Mouse (Mus musculus): ENCODE results near the gene Cdca5. TPM values are rescaled to one million over a fixed set of nuclear protein-coding genes. Genes with fewer than 3 reads are reported as not detected.

Cdca5 gene
- polyA plus RNA-seq, 2 experiments: 23.1 to 30.9 TPM

DNA sequence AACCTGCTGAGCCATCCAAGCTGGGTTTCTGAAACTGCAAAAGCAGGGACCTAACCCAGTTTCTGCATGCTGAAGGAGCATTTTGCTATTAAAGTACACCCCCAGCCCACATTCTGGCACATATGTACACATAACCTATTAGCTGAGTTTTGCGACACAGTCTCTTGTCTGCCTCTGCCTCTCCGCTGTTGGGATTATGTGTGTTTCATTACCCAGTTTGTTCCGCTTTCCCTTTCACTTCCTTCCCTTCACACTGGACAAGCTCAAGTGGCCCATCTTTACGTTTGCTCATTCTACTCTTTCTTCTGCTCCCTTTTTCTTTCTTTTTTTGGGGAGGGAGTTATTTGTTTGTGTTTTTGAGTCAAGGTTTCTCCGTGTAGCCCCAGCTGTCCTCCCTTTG is 10.9 kb upstream of the Cdca5 start:
- TF ChIP-seq CTCF (IDR thresholded peaks at IDR 0.05; ENCODE audit: low read depth): no peak
- no peak for TF ChIP-seq EP300 (IDR thresholded peaks at IDR 0.05; ENCODE audit: low read depth)
- DNase-seq (ENCODE audit: low read depth in 3 of 3, low spot score in 3 of 3) (no peak), ATAC-seq (ENCODE audit: insufficient read depth) (no peak)
- WGBS (ENCODE audit: insufficient replicate concordance): 78% methylated on average over 5 of the region's 5 CpGs
- Histone ChIP-seq H3K9me3 (ENCODE audit: control insufficient read depth, low read length) (no peaks in the 10 kb centered on the region), H3K4me2 (ENCODE audit: low read depth) (no peak overlapping the region), H3K4me3 (ENCODE audit: insufficient read depth in 1 of 2, low read depth in 2 of 2, low read length in 2 of 2) (no peak overlapping the region), H3K27me3 (ENCODE audit: control insufficient read depth, insufficient read depth, low read length) (no peaks in the 10 kb centered on the region), H3K27ac (no peak overlapping the region), H3K36me3 (replicated peaks; ENCODE audit: control insufficient read depth, insufficient read depth, low read depth) (0 out of 2 replicates have a peak, but pooled peaks cover 2% of the 10 kb centered on the region), H3K9ac (replicated peaks) (no peak overlapping the region), H3K4me1 (replicated peaks; ENCODE audit: control insufficient read depth in 2 of 2, insufficient read depth in 2 of 2, low read length in 1 of 2) (peaks cover 0 to 8% of the 10 kb centered on the region in 2 experiments; a peak in 3 of 4 replicates)

DNA sequence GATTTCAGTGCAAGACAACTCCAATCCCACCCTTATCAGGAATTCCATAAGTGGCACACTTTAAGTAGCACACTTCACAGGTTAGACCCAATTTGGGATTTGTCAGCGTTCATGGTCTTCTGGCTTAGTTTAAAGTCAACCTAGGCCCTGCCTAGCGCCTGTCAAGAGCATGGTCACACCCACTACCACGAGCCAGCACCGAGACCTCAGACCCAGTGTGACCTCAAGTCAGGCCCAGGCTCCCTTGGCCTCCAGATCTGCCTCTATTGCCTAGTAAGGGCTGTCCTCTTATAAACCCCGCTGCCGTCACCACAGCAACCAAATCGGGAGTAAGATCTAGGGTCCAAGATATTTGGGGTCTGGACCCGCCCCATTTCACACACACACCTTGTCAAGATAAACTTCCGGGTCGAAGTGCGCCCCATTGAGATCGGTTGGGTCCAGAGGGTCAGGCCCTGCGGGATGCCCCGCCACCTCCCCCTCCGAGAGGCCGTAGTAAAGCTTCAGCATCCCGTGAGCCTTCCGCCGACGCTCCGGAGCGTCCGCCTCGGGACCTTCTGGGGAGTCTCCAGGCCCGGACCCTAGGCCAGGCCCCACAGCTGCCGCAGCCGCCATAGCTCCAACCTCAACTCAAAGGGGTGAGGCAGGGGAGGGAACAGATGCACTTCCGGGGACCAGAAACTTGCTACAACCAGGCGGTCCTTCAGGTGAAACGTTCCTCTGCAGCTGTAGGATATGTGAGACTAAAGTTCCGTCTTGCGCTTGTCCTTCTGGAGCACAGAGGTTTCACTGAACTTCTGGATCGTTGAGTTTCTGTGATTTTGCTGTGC is 8.0 kb upstream of the Cdca5 start, which contains the start of gene Vps51:
Vps51 (minus strand) TSS at position 668 of the 830 bp plus-strand sequence.
- H3K4me2 ChIP-seq (ENCODE audit: low read depth): peak within 1 kb of the TSS; percentile 79
- no peaks in the 10 kb centered on the region; the same call in none of the 2 replicates for H3K36me3 ChIP-seq (replicated peaks; ENCODE audit: control insufficient read depth, insufficient read depth, low read depth)
- H3K9me3 ChIP-seq (ENCODE audit: control insufficient read depth, low read length): no peaks in the 10 kb centered on the region
- TF ChIP-seq EP300 (IDR thresholded peaks at IDR 0.05; ENCODE audit: low read depth) (no peak; the same call in 1 of the 2 replicates), CTCF (IDR thresholded peaks at IDR 0.05; ENCODE audit: low read depth) (no peak)
- H3K4me3 ChIP-seq (ENCODE audit: insufficient read depth in 1 of 2, low read depth in 2 of 2, low read length in 2 of 2): peak within 1 kb of the TSS; percentile 73 to 75
- DNase-seq (ENCODE audit: low read depth in 3 of 3, low spot score in 3 of 3) (peak; percentile 81 to 85 (median 85)), ATAC-seq (ENCODE audit: insufficient read depth) (peak; percentile 85)
- H3K27ac ChIP-seq: peak within 1 kb of the TSS; percentile 10
- peaks cover 0 to 8% of the 10 kb centered on the region in 2 experiments; a peak in 3 of 4 replicates for H3K4me1 ChIP-seq (replicated peaks; ENCODE audit: control insufficient read depth in 2 of 2, insufficient read depth in 2 of 2, low read length in 1 of 2)
- no peaks in the 10 kb centered on the region for H3K27me3 ChIP-seq (ENCODE audit: control insufficient read depth, insufficient read depth, low read length)
- H3K9ac ChIP-seq (replicated peaks): peak within 1 kb of the TSS; percentile 55
- under 1% methylated on average over 33 of the region's 33 CpGs for WGBS (ENCODE audit: insufficient replicate concordance)

DNA sequence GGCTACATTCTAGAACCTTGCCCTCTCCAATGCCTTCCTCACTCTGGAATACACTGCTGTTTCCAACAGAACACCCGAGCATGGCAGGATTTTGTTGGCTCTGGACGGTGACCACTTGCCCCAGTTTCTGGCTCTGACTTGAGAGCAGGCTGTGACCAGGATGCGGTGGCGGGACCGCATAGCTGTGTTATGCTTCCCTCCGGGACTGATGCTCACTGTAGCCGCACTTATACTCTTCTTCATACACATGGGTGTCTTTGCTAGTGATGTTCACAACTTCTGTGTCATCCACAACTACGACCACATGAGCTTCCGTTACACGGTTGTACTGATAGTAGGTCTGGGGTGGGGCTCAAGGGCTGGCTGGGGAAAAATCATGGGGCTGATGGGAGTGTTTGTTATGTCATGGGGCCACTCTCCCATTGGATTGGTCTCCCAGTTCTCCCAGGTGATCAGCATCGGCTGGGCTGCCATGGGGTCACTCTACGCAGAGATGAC is 4.8 kb upstream of the Cdca5 start, which contains the start of gene Tmem262:
Tmem262 (plus strand) TSS at position 51 of the 498 bp plus-strand sequence.
- peaks cover 4 to 13% of the 10 kb centered on the region in 2 experiments; a peak in 3 of 4 replicates for H3K4me1 ChIP-seq (replicated peaks; ENCODE audit: control insufficient read depth in 2 of 2, insufficient read depth in 2 of 2, low read length in 1 of 2)
- ATAC-seq (ENCODE audit: insufficient read depth) (no peak), DNase-seq (ENCODE audit: low read depth in 3 of 3, low spot score in 3 of 3) (no peak)
- H3K9ac ChIP-seq (replicated peaks): no peak within 1 kb of the TSS
- H3K4me3 ChIP-seq (ENCODE audit: insufficient read depth in 1 of 2, low read depth in 2 of 2, low read length in 2 of 2): no peak within 1 kb of the TSS
- 70% methylated on average over 12 of the region's 12 CpGs for WGBS (ENCODE audit: insufficient replicate concordance)
- H3K36me3 ChIP-seq (replicated peaks; ENCODE audit: control insufficient read depth, insufficient read depth, low read depth): no peaks in the 10 kb centered on the region; the same call in none of the 2 replicates
- no peaks in the 10 kb centered on the region for H3K27me3 ChIP-seq (ENCODE audit: control insufficient read depth, insufficient read depth, low read length)
- TF ChIP-seq EP300 (IDR thresholded peaks at IDR 0.05; ENCODE audit: low read depth) (no peak), CTCF (IDR thresholded peaks at IDR 0.05; ENCODE audit: low read depth) (no peak)
- H3K4me2 ChIP-seq (ENCODE audit: low read depth): no peak within 1 kb of the TSS
- H3K9me3 ChIP-seq (ENCODE audit: control insufficient read depth, low read length): no peaks in the 10 kb centered on the region
- H3K27ac ChIP-seq: no peak within 1 kb of the TSS

- Histone ChIP-seq H3K27me3 (ENCODE audit: control insufficient read depth, insufficient read depth, low read length) (no peaks in the 10 kb centered on the region), H3K4me1 (replicated peaks; ENCODE audit: control insufficient read depth in 2 of 2, insufficient read depth in 2 of 2, low read length in 1 of 2) (peaks cover 9 to 10% of the 10 kb centered on the region in 2 experiments; a peak in 3 of 4 replicates), H3K27ac (no peak within 1 kb of the TSS), H3K4me2 (ENCODE audit: low read depth) (no peak within 1 kb of the TSS), H3K4me3 (ENCODE audit: insufficient read depth in 1 of 2, low read depth in 2 of 2, low read length in 2 of 2) (no peak within 1 kb of the TSS), H3K9ac (replicated peaks) (no peak within 1 kb of the TSS), H3K36me3 (replicated peaks; ENCODE audit: control insufficient read depth, insufficient read depth, low read depth) (peaks cover 11% of the 10 kb centered on the region), H3K9me3 (ENCODE audit: control insufficient read depth, low read length) (no peaks in the 10 kb centered on the region)
- 75% methylated on average over 9 of the region's 9 CpGs for WGBS (ENCODE audit: insufficient replicate concordance)
- no peak for TF ChIP-seq CTCF (IDR thresholded peaks at IDR 0.05; ENCODE audit: low read depth)
- no peak for TF ChIP-seq EP300 (IDR thresholded peaks at IDR 0.05; ENCODE audit: low read depth)
- DNase-seq (ENCODE audit: low read depth in 3 of 3, low spot score in 3 of 3): no peak
- no peak for ATAC-seq (ENCODE audit: insufficient read depth)
Measured at GRCm38 (mm10) chr19:6082156-6082555, 2.6 kb upstream of the Cdca5 start, which contains the start of gene Gm28374. Gene Gm28374, minus strand, starts transcription at chr19:6082256.

DNA sequence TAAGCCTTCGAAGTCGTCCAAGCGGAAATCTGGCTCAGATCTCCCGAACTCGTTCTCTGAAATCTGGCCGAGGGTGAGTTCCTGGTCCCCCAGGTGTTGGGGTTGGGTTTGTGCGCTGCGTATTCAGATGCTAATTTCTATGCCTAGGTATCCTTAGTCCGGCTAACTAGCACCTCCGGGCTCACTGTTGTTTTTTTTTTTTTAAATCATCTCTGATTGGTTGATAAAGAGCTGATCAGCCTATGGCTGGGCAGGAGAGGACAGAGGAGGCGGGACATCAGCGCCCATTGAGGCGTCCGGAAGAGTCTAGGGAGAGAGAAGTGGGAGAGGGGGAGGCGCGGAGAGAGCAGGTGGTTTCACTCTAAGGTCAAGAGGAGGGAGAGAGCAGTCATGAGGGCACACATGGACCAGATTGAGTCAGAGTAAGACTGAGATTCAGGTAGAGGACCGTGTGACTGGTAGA is 665 bp downstream of the Cdca5 start:
- peak overlapping the region; percentile 81 for H3K4me3 ChIP-seq (ENCODE audit: insufficient read depth in 1 of 2, low read depth in 2 of 2, low read length in 2 of 2)
- ATAC-seq (ENCODE audit: insufficient read depth) (peak; percentile 75), DNase-seq (ENCODE audit: low read depth in 3 of 3, low spot score in 3 of 3) (peak; percentile 73 to 81 (median 77))
- peaks cover 36% of the 10 kb centered on the region for H3K36me3 ChIP-seq (replicated peaks; ENCODE audit: control insufficient read depth, insufficient read depth, low read depth)
- no peak for TF ChIP-seq EP300 (IDR thresholded peaks at IDR 0.05; ENCODE audit: low read depth)
- TF ChIP-seq CTCF (IDR thresholded peaks at IDR 0.05; ENCODE audit: low read depth): no peak
- H3K4me1 ChIP-seq (replicated peaks; ENCODE audit: control insufficient read depth in 2 of 2, insufficient read depth in 2 of 2, low read length in 1 of 2): peaks cover 9 to 10% of the 10 kb centered on the region in 2 experiments; a peak in 3 of 4 replicates
- WGBS (ENCODE audit: insufficient replicate concordance): under 1% methylated on average over 17 of the region's 17 CpGs
- no peaks in the 10 kb centered on the region for H3K27me3 ChIP-seq (ENCODE audit: control insufficient read depth, insufficient read depth, low read length)
- H3K4me2 ChIP-seq (ENCODE audit: low read depth): peak overlapping the region; percentile 92
- H3K9me3 ChIP-seq (ENCODE audit: control insufficient read depth, low read length): no peaks in the 10 kb centered on the region
- peak overlapping the region; percentile 87 for H3K27ac ChIP-seq
- H3K9ac ChIP-seq (replicated peaks): peak overlapping the region; percentile 93

Data from liver, embryonic 14.5 days (tissue).